Mouse (Mus musculus) lung, postnatal 0 days (tissue): Measurements from ENCODE around the gene Dner.

Source experiments
- CTCF ChIP-seq: IDR thresholded peaks from 2 replicates; pipeline ENCODE4 v1.5.1; 2016; ENCODE audit warnings: antibody characterized with exemption, mild to moderate bottlenecking
- EP300 ChIP-seq: IDR thresholded peaks from 2 replicates; pipeline ENCODE4 v1.6.1; 2016; ENCODE audit warnings: antibody characterized with exemption, mild to moderate bottlenecking, control low read depth

DNA sequence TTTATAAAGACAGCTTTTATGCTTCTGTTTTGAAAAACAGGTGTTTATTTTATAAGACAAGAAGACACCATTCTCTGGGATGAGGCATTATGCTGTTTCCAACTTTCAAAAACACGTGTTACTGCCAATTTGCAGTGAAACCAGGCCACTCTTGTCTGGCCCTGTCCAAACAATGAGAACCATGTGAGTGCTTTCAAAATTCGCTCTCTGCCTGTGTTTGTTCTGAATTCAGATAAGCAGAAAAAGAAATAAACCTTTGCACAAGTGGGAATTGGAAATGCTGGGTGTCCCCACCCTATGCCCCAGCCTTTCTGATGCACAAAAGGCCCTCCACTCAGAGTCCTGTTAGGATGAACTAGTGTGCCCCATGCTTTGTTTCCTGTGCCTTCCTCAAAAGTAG, 276.6 kb downstream of the Dner start:
- TF ChIP-seq CTCF, result no peak
- no peak for TF ChIP-seq EP300
